In genomic region chr8:84749519-84749918, GRCm38 (mm10) we compare ENCODE assay signal across 11 mouse cellular contexts. TPM values are rescaled to one million over a fixed set of nuclear protein-coding genes. Genes with fewer than 3 reads are reported as not detected.
DNase-seq lines count a peak whose midpoint lies in the region; ATAC-seq and TF ChIP-seq lines count a peak whose summit lies in the region.
"Had no signal": no experiment of that assay in that cellular context is flagged by ENCODE, and none has a peak within 500 bp of the region (broad histone marks: within the 10 kb centered on the region; RNA-seq: fewer than 3 reads in every experiment).

No protein-coding gene starts in this region.

- WGBS in heart, adult 2 months: 68% methylated on average over 16 of the region's 16 CpGs
- 65% methylated on average over 16 of the region's 16 CpGs for WGBS in midbrain, embryonic 14.5 days
- WGBS in midbrain, embryonic 10.5 days: 74% methylated on average over 16 of the region's 16 CpGs
- 61% methylated on average over 16 of the region's 16 CpGs for WGBS in limb, embryonic 12.5 days

- TF ChIP-seq CTCF in heart, adult 2 months (IDR thresholded peaks at IDR 0.05): no peak

- H3K27ac ChIP-seq in heart, adult 2 months: peak overlapping the region; percentile 40
- 0 out of 2 replicates have a peak overlapping the region, but pooled peaks have one; percentile 26 for H3K27ac ChIP-seq in midbrain, embryonic 14.5 days (replicated peaks; ENCODE audit: low read depth, low read length)
- no peak overlapping the region for H3K27ac ChIP-seq in midbrain, embryonic 10.5 days (replicated peaks)
- H3K27ac ChIP-seq in limb, embryonic 12.5 days: peak overlapping the region; percentile 86
- H3K27ac ChIP-seq: midbrain, embryonic 12.5 days had no signal

- no peak for DNase-seq in heart, adult 2 months
- no peak for DNase-seq in heart, adult 8-10 months (ENCODE audit: low spot score)
- no peak for DNase-seq in midbrain, embryonic 14.5 days
- DNase-seq in midbrain, embryonic 10.5 days (ENCODE audit: low spot score): no peak
- no peak for DNase-seq in retina, postnatal 1 day
- no peak for DNase-seq in left cerebral cortex, postnatal 14 days (ENCODE audit: low spot score in 2 of 2)
- DNase-seq: layer of hippocampus, adult 9-11 months; liver, postnatal 0 days had no signal

- ATAC-seq in midbrain, embryonic 14.5 days (ENCODE audit: low FRiP score, low TSS enrichment): no peak
- no peak for ATAC-seq in limb, embryonic 12.5 days (ENCODE audit: insufficient number of reproducible peaks, insufficient read depth, low FRiP score, low TSS enrichment, low read depth)
- ATAC-seq in megakaryocyte-erythroid progenitor cell, adult 5-6 weeks (replicated peaks; ENCODE audit: low FRiP score, low TSS enrichment, poor library complexity, severe bottlenecking): no peak
- ATAC-seq: liver, postnatal 0 days had no signal

- peaks cover 2% of the 10 kb centered on the region for H3K79me2 ChIP-seq in heart, adult 2 months (replicated peaks; ENCODE audit: control insufficient read depth, insufficient read depth, low read length)

- intact Hi-C loops in heart, adult 2 months (cut with DNase I): no loop called here
- intact Hi-C loops in left cerebral cortex, postnatal 14 days (cut with DNase I): no loop called here

- H3K9me3 ChIP-seq in midbrain, embryonic 14.5 days (ENCODE audit: control insufficient read depth, low read length): no peaks in the 10 kb centered on the region
- H3K9me3 ChIP-seq in midbrain, embryonic 10.5 days (replicated peaks): no peaks in the 10 kb centered on the region
- no peaks in the 10 kb centered on the region for H3K9me3 ChIP-seq in limb, embryonic 12.5 days
- H3K9me3 ChIP-seq: midbrain, embryonic 12.5 days had no signal

- peaks cover 13% of the 10 kb centered on the region for H3K4me1 ChIP-seq in heart, adult 2 months (ENCODE audit: control insufficient read depth, insufficient read depth, low read length)
- H3K4me1 ChIP-seq in midbrain, embryonic 14.5 days (ENCODE audit: control insufficient read depth, insufficient read depth, low read length): peaks cover 15% of the 10 kb centered on the region
- peaks cover 32% of the 10 kb centered on the region for H3K4me1 ChIP-seq in midbrain, embryonic 10.5 days
- peaks cover 86% of the 10 kb centered on the region for H3K4me1 ChIP-seq in limb, embryonic 12.5 days (replicated peaks)

- no peak overlapping the region for H3K4me3 ChIP-seq in heart, adult 2 months
- H3K4me3 ChIP-seq in midbrain, embryonic 14.5 days (replicated peaks; ENCODE audit: low read depth, low read length): no peak overlapping the region
- H3K4me3 ChIP-seq in midbrain, embryonic 10.5 days: no peak overlapping the region
- H3K4me3 ChIP-seq in limb, embryonic 12.5 days (replicated peaks): no peak overlapping the region
- H3K4me3 ChIP-seq: midbrain, embryonic 12.5 days had no signal

- no peaks in the 10 kb centered on the region for H3K36me3 ChIP-seq in heart, adult 2 months (ENCODE audit: control insufficient read depth, insufficient read depth, low read length)
- H3K36me3 ChIP-seq in midbrain, embryonic 14.5 days (ENCODE audit: control insufficient read depth, insufficient read depth, low read length): no peaks in the 10 kb centered on the region
- H3K36me3 ChIP-seq in midbrain, embryonic 10.5 days: no peaks in the 10 kb centered on the region
- peaks cover 31% of the 10 kb centered on the region; the same call in 1 of the 2 replicates for H3K36me3 ChIP-seq in limb, embryonic 12.5 days
- H3K36me3 ChIP-seq: midbrain, embryonic 12.5 days had no signal

- no peak for TF ChIP-seq EP300 in heart, adult 2 months (IDR thresholded peaks at IDR 0.05; ENCODE audit: insufficient read depth, low read depth, low read length)

- no peak overlapping the region for H3K4me2 ChIP-seq in midbrain, embryonic 14.5 days (ENCODE audit: low read length)
- H3K4me2 ChIP-seq in limb, embryonic 12.5 days: peak overlapping the region; percentile 25; the same call in 1 of the 2 replicates
- H3K4me2 ChIP-seq: midbrain, embryonic 12.5 days had no signal

- no peak for TF ChIP-seq POLR2A in heart, adult 2 months (IDR thresholded peaks at IDR 0.05; ENCODE audit: insufficient read depth, low read depth, low read length)

- no peaks in the 10 kb centered on the region for H3K27me3 ChIP-seq in heart, adult 2 months (ENCODE audit: control insufficient read depth, insufficient read depth, low read length)
- H3K27me3 ChIP-seq in midbrain, embryonic 14.5 days (ENCODE audit: control insufficient read depth, insufficient read depth, low read length): peaks cover 60% of the 10 kb centered on the region
- H3K27me3 ChIP-seq in midbrain, embryonic 10.5 days (ENCODE audit: low read depth, poor library complexity, severe bottlenecking): peaks cover 100% of the 10 kb centered on the region
- H3K27me3 ChIP-seq in limb, embryonic 12.5 days: peaks cover 63% of the 10 kb centered on the region

- H3K9ac ChIP-seq in heart, adult 2 months (ENCODE audit: low read depth, low read length): no peak overlapping the region
- H3K9ac ChIP-seq in midbrain, embryonic 14.5 days (replicated peaks; ENCODE audit: low read length): no peak overlapping the region
- peak overlapping the region; percentile 34 for H3K9ac ChIP-seq in limb, embryonic 12.5 days (replicated peaks)
- H3K9ac ChIP-seq: liver, postnatal 0 days; midbrain, embryonic 12.5 days had no signal

RNA-seq across cellular contexts. Expression of gene G430095P16Rik, which starts 26.7 kb away (rescaled TPM):
- under 1 TPM in 1 of 2 experiments, not detected in 1; 0.55 TPM for total RNA-seq in heart, adult 2 months (2021)
- polyA plus RNA-seq in heart, adult 2 months (2012; rRNA removed): 0.70 TPM in 1 of 2 replicates, not detected in the other
- under 1 TPM in 1 of 4 experiments, not detected in 3; 0.66 TPM for total RNA-seq in heart, adult 8-10 months (2022)
- polyA plus RNA-seq in midbrain, embryonic 14.5 days (2014; fragmentation: Nextera tagmentation; extraction: Ambion mirVana): 0.67 and 0.91 TPM in 2 replicates
- polyA plus RNA-seq in midbrain, embryonic 10.5 days (2016; fragmentation: Nextera tagmentation; extraction: Ambion mirVana): 1.1 and 1.4 TPM in 2 replicates
- 9.7 and 11.8 TPM in 2 replicates for polyA plus RNA-seq in limb, embryonic 12.5 days (2016; fragmentation: Nextera tagmentation; extraction: Ambion mirVana)
- total RNA-seq in left cerebral cortex, postnatal 14 days (2021): not detected
- 25.7 and 28.1 TPM in 2 replicates for total RNA-seq in megakaryocyte-erythroid progenitor cell, adult 5-6 weeks (2014; fragmentation: Nextera tagmentation)
- 8.2 and 11.4 TPM in 2 replicates for total RNA-seq in megakaryocyte-erythroid progenitor cell, adult 5-6 weeks (2017)

RNA-seq across cellular contexts. Expression of gene Lyl1, which starts 48.3 kb away (rescaled TPM):
- total RNA-seq in heart, adult 2 months (2021): 1 to 10 TPM; 3.0 to 3.7 TPM
- polyA plus RNA-seq in heart, adult 2 months (2012; rRNA removed): 4.0 and 7.7 TPM in 2 replicates
- 1 to 10 TPM; 3.5 to 4.8 (median 4.3) TPM for total RNA-seq in heart, adult 8-10 months (2022)
- polyA plus RNA-seq in midbrain, embryonic 14.5 days (2014; fragmentation: Nextera tagmentation; extraction: Ambion mirVana): 1.5 and 3.8 TPM in 2 replicates
- polyA plus RNA-seq in midbrain, embryonic 10.5 days (2016; fragmentation: Nextera tagmentation; extraction: Ambion mirVana): 4.8 and 5.8 TPM in 2 replicates
- 3.7 and 4.7 TPM in 2 replicates for polyA plus RNA-seq in limb, embryonic 12.5 days (2016; fragmentation: Nextera tagmentation; extraction: Ambion mirVana)
- 1 to 10 TPM; 2.7 to 4.3 TPM for total RNA-seq in left cerebral cortex, postnatal 14 days (2021)
- 44.2 and 65.2 TPM in 2 replicates for total RNA-seq in megakaryocyte-erythroid progenitor cell, adult 5-6 weeks (2014; fragmentation: Nextera tagmentation)
- total RNA-seq in megakaryocyte-erythroid progenitor cell, adult 5-6 weeks (2017): 9.5 and 10.1 TPM in 2 replicates

RNA-seq across cellular contexts. Expression of gene Nfix, which starts 50.6 kb away (rescaled TPM):
- 100 to 1,000 TPM; 274 to 297 TPM for total RNA-seq in heart, adult 2 months (2021)
- polyA plus RNA-seq in heart, adult 2 months (2012; rRNA removed): 49.0 and 68.7 TPM in 2 replicates
- total RNA-seq in heart, adult 8-10 months (2022): 100 to 1,000 TPM; 288 to 356 (median 295) TPM
- polyA plus RNA-seq in midbrain, embryonic 14.5 days (2014; fragmentation: Nextera tagmentation; extraction: Ambion mirVana): 45.9 and 49.8 TPM in 2 replicates
- 0.49 and 1.2 TPM in 2 replicates for polyA plus RNA-seq in midbrain, embryonic 10.5 days (2016; fragmentation: Nextera tagmentation; extraction: Ambion mirVana)
- polyA plus RNA-seq in limb, embryonic 12.5 days (2016; fragmentation: Nextera tagmentation; extraction: Ambion mirVana): 14.5 and 18.1 TPM in 2 replicates
- total RNA-seq in left cerebral cortex, postnatal 14 days (2021): 100 to 1,000 TPM; 402 to 429 TPM
- total RNA-seq in megakaryocyte-erythroid progenitor cell, adult 5-6 weeks (2014; fragmentation: Nextera tagmentation): 73.4 and 79.7 TPM in 2 replicates
- 13.3 and 26.0 TPM in 2 replicates for total RNA-seq in megakaryocyte-erythroid progenitor cell, adult 5-6 weeks (2017)

Comparison
In these comparisons a context has a peak if more than half of its experiments do, and no peak if none do; other contexts are left out.
1. RNA of gene G430095P16Rik, which starts 26.7 kb away (total RNA-seq): 8.2 to 28.1 TPM in megakaryocyte-erythroid progenitor cell, adult 5-6 weeks; 0.55 TPM in heart, adult 2 months, 0.66 TPM in heart, adult 8-10 months and not detected in left cerebral cortex, postnatal 14 days; every median in the first group is over 4 times any median in the second.